Mouse (Mus musculus) thymus, adult 2 months (tissue): ENCODE results near the gene Mrc2.

ENCODE experiments used
- CTCF ChIP-seq: fragments of 200-500 bp; IDR thresholded peaks from 2 replicates; pipeline ENCODE4 v1.5.1; 2012; ENCODE audit warnings: mild to moderate bottlenecking, control low read depth, low read length, moderate library complexity, borderline replicate concordance; ENCODE audit not compliant: control insufficient read depth, poor library complexity, insufficient read depth; ENCODE audit errors: extremely low read depth
- POLR2A ChIP-seq: fragments of 200-500 bp; IDR thresholded peaks from 2 replicates; pipeline ENCODE4 v1.6.1; 2012; ENCODE audit warnings: mild to moderate bottlenecking, low read length, control low read depth, moderate library complexity; ENCODE audit not compliant: control insufficient read depth, poor library complexity, insufficient read depth; ENCODE audit errors: extremely low read depth

DNA sequence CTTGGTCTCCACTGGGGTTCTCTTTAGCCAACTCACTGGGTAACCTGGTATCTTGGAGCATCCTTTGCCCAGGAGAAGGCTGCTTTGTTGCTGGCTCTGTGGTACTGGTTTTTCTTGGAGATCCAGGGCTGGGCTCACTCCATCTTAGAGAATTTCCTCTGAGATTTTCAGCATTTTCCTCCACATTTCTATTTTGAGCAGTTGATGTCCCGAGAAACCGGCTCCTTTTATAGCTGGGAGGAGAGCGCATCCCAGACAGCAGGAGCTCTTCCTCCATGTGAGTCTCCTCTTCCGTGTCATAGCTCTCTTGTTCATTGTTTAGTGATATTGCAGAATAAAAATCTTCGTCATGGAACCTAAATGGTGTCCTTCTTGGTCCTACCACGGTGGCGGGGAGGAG lies 97.8 kb downstream of the Mrc2 start:
- TF ChIP-seq CTCF (no peak), POLR2A (no peak)
